In the genomic region with DNA sequence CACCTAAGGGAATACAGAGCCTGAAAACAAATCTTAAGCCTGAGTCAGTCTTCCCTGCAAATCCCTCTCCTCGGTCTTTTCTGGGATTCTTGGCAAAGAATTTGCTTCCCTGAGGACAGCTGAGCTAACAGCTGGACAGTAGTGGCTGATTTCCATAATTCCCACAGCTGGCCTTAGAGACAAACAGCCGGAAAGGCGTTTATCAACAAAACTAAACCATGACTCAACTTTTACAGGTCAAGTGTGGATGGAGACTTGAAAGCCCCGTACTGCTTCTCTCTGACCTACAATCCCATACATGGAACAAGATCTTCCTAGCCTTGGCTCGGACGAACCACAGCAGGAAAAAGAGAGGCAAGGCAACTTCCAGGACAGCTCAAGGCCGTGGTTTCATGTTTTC, we compare ENCODE assay signal across 12 mouse cellular contexts. TPM values are rescaled to one million over a fixed set of nuclear protein-coding genes. Genes with fewer than 3 reads are reported as not detected.
DNase-seq lines count a peak whose midpoint lies in the region; ATAC-seq lines count a peak whose summit lies in the region.
"Had no signal": no experiment of that assay in that cellular context is flagged by ENCODE, and none has a peak within 500 bp of the region (broad histone marks: within the 10 kb centered on the region; RNA-seq: fewer than 3 reads in every experiment).

No protein-coding gene starts in this region.

- H3K4me2 ChIP-seq in lung, embryonic 16.5 days (ENCODE audit: low read depth, low read length): no peak overlapping the region
- H3K4me2 ChIP-seq in midbrain, embryonic 15.5 days: no peak overlapping the region
- H3K4me2 ChIP-seq: embryonic facial prominence, embryonic 12.5 days; hindbrain, embryonic 13.5 days had no signal

- H3K27me3 ChIP-seq in lung, embryonic 16.5 days (ENCODE audit: control insufficient read depth, insufficient read depth, low read depth, low read length): no peaks in the 10 kb centered on the region
- no peaks in the 10 kb centered on the region for H3K27me3 ChIP-seq in midbrain, embryonic 15.5 days (replicated peaks)
- H3K27me3 ChIP-seq: embryonic facial prominence, embryonic 12.5 days; hindbrain, embryonic 13.5 days had no signal

- peaks cover 47% of the 10 kb centered on the region for H3K4me1 ChIP-seq in lung, embryonic 16.5 days (replicated peaks; ENCODE audit: control insufficient read depth, insufficient read depth, low read length)
- H3K4me1 ChIP-seq in midbrain, embryonic 15.5 days: 0 out of 2 replicates have a peak, but pooled peaks cover 2% of the 10 kb centered on the region
- H3K4me1 ChIP-seq: hindbrain, embryonic 13.5 days had no signal

- no peaks in the 10 kb centered on the region for H3K9me3 ChIP-seq in lung, embryonic 16.5 days (ENCODE audit: control insufficient read depth, low read length)
- no peaks in the 10 kb centered on the region for H3K9me3 ChIP-seq in midbrain, embryonic 15.5 days
- H3K9me3 ChIP-seq: embryonic facial prominence, embryonic 12.5 days; hindbrain, embryonic 13.5 days had no signal

- H3K9ac ChIP-seq in lung, embryonic 16.5 days (ENCODE audit: low read length): no peak overlapping the region
- no peak overlapping the region for H3K9ac ChIP-seq in midbrain, embryonic 15.5 days
- H3K9ac ChIP-seq: embryonic facial prominence, embryonic 12.5 days; hindbrain, embryonic 13.5 days had no signal

- DNase-seq in gastrocnemius, adult 18-20 months (ENCODE audit: low spot score): peak; percentile 80
- no peak for DNase-seq in gastrocnemius, postnatal 36 days
- DNase-seq in gastrocnemius, adult 8-10 months (ENCODE audit: low spot score in 2 of 2): peak; percentile 25 to 33
- peak; percentile 44 to 51 for DNase-seq in heart, postnatal 36 days
- no peak for DNase-seq in embryo, embryonic 10.5 days (ENCODE audit: low spot score)
- DNase-seq in layer of hippocampus, adult 11-12 months (ENCODE audit: low spot score): no peak
- DNase-seq: thymus, postnatal 25 days had no signal

- ATAC-seq in lung, embryonic 16.5 days (ENCODE audit: low read depth): peak; percentile 70
- no peak for ATAC-seq in midbrain, embryonic 15.5 days (replicated peaks)
- ATAC-seq: CD4-positive, CD25-positive, alpha-beta regulatory T cell, adult 4 months had no signal

- WGBS in lung, embryonic 16.5 days: 47% methylated on average over 7 of the region's 7 CpGs
- WGBS in midbrain, embryonic 15.5 days: 74% methylated on average over 7 of the region's 7 CpGs

- H3K27ac ChIP-seq in lung, embryonic 16.5 days (ENCODE audit: low read length): no peak overlapping the region
- no peak overlapping the region for H3K27ac ChIP-seq in midbrain, embryonic 15.5 days
- H3K27ac ChIP-seq: embryonic facial prominence, embryonic 12.5 days; hindbrain, embryonic 13.5 days had no signal

- no peaks in the 10 kb centered on the region for H3K36me3 ChIP-seq in lung, embryonic 16.5 days (ENCODE audit: control insufficient read depth, insufficient read depth, low read length)
- H3K36me3 ChIP-seq in midbrain, embryonic 15.5 days (replicated peaks): no peaks in the 10 kb centered on the region
- H3K36me3 ChIP-seq: hindbrain, embryonic 13.5 days had no signal

- no peak overlapping the region for H3K4me3 ChIP-seq in lung, embryonic 16.5 days (ENCODE audit: low read length)
- no peak overlapping the region for H3K4me3 ChIP-seq in midbrain, embryonic 15.5 days
- H3K4me3 ChIP-seq: embryonic facial prominence, embryonic 12.5 days; hindbrain, embryonic 13.5 days had no signal

- intact Hi-C loops in gastrocnemius, postnatal 36 days (cut with DNase I): no loop called here
- intact Hi-C loops in heart, postnatal 36 days (cut with DNase I): no loop called here

RNA-seq across cellular contexts. Expression of a gene that starts 50.6 kb away (rescaled TPM):
- 10 to 100 TPM; 11.9 to 13.2 TPM for total RNA-seq in gastrocnemius, adult 18-20 months (2021)
- total RNA-seq in gastrocnemius, postnatal 36 days (2021): 1 to 10 TPM; 8.6 to 9.4 TPM
- total RNA-seq in gastrocnemius, adult 8-10 months (2022): 10 to 100 TPM in 3 of 4 experiments, 1 to 10 TPM in 1; 10.0 to 13.7 (median 11.1) TPM
- 10 to 100 TPM; 21.5 to 22.6 TPM for total RNA-seq in heart, postnatal 36 days (2021)
- polyA plus RNA-seq in lung, embryonic 16.5 days (2015; fragmentation: Nextera tagmentation; extraction: Ambion mirVana): 27.8 and 31.1 TPM in 2 replicates
- 3.2 and 3.3 TPM in 2 replicates for polyA plus RNA-seq in midbrain, embryonic 15.5 days (2015; fragmentation: Nextera tagmentation; extraction: Ambion mirVana)

Comparison
In these comparisons a context has a peak if more than half of its experiments do, and no peak if none do; other contexts are left out.
1. DNase-seq: peak in gastrocnemius, adult 18-20 months (single experiment), gastrocnemius, adult 8-10 months (2 of 2) and heart, postnatal 36 days (2 of 2); none in gastrocnemius, postnatal 36 days (0 of 2), embryo, embryonic 10.5 days (single experiment) and layer of hippocampus, adult 11-12 months (single experiment).